Mouse (Mus musculus): ENCODE results near the gene Slc30a3. TPM values are rescaled to one million over a fixed set of nuclear protein-coding genes. Genes with fewer than 3 reads are reported as not detected.

Slc30a3 gene
- polyA plus RNA-seq, 1 experiment from 2014 or later = 46.7 TPM

DNA sequence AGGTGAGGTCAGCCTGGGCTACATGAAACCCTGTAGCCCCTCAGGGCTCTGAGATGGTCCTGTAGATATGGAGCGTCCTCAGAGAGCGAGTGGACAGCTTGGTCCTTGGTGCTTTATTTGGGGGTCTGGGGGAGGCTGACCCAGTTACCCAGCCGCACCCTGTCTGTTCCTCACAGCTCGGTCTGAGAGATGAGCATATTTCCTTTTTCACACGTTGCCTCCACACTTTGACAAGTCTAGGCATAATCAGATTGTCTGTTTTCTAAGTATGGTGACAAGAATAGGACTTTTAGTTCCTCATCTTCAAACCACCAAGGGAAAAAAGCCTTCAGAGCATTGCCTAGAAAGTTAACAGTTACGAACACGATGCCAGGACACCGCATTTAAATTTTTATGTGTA lies 13.1 kb upstream of the Slc30a3 start:
- H3K9ac ChIP-seq = no peak overlapping the region
- no peak overlapping the region for H3K4me3 ChIP-seq
- no peaks in the 10 kb centered on the region for H3K9me3 ChIP-seq
- WGBS = 87% methylated on average over 8 of the region's 8 CpGs
- no peaks in the 10 kb centered on the region for H3K27me3 ChIP-seq
- H3K27ac ChIP-seq (replicated peaks) = no peak overlapping the region
- H3K4me2 ChIP-seq = no peak overlapping the region
- H3K36me3 ChIP-seq = no peaks in the 10 kb centered on the region
- no peaks in the 10 kb centered on the region for H3K4me1 ChIP-seq (replicated peaks)
- ATAC-seq (ENCODE audit: low FRiP score, low read depth) = no peak

DNA sequence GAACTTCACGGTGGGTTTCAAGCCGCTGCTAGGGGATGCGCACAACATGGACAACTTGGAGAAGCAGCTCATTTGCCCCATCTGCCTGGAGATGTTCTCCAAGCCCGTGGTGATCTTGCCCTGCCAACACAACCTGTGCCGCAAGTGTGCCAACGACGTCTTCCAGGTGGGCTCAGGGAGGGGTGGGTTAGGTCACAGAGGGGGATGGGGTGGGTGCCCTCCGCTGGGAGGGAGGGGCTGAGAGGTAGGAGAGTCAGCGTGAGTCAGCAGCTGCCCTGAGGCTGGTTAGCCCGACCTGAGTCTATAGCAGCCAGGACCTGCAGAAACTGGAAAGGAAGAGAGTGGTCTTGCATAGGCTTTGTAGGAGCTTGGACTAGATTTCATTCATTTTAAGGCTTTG lies 8.9 kb upstream of the Slc30a3 start:
- WGBS = 31% methylated on average over 10 of the region's 10 CpGs
- no peak for ATAC-seq (ENCODE audit: low FRiP score, low read depth)

DNA sequence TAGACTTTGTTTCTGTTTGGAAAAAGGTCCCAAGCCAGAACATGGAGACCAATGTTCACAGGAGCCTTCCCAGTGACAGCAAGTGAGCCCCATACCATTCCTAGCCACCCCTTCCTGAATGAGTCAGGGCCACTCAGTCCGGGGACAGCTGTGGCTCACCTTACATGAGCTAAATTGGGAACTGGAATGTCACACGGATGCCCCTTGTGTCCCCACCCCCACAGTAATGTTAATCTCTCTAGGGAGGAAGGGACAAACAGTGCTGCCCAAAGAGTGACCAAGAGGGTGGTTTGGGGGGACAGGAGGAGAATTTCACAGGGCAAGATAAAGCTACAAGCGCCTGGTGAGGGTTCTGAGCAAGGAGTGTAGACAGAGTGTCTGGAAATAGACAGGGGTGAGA lies 8.3 kb upstream of the Slc30a3 start, which contains the start of gene Trim54:
TSS of gene Trim54 (plus strand) at position 359 of the 400 bp plus-strand sequence.
- WGBS = 52% methylated on average over 3 of the region's 3 CpGs
- Histone ChIP-seq H3K4me2 (no peak within 1 kb of the TSS), H3K27me3 (no peaks in the 10 kb centered on the region), H3K4me3 (no peak within 1 kb of the TSS), H3K36me3 (no peaks in the 10 kb centered on the region), H3K27ac (replicated peaks) (no peak within 1 kb of the TSS), H3K4me1 (replicated peaks) (no peaks in the 10 kb centered on the region), H3K9me3 (no peaks in the 10 kb centered on the region), H3K9ac (no peak within 1 kb of the TSS)
- ATAC-seq (ENCODE audit: low FRiP score, low read depth) = no peak

More for the DNA sequence above, 8.9 kb upstream of the Slc30a3 start:
- Histone ChIP-seq H3K9ac (no peak overlapping the region), H3K27me3 (no peaks in the 10 kb centered on the region), H3K4me3 (no peak overlapping the region), H3K27ac (replicated peaks) (no peak overlapping the region), H3K9me3 (no peaks in the 10 kb centered on the region), H3K4me1 (replicated peaks) (no peaks in the 10 kb centered on the region), H3K36me3 (no peaks in the 10 kb centered on the region), H3K4me2 (no peak overlapping the region)

DNA sequence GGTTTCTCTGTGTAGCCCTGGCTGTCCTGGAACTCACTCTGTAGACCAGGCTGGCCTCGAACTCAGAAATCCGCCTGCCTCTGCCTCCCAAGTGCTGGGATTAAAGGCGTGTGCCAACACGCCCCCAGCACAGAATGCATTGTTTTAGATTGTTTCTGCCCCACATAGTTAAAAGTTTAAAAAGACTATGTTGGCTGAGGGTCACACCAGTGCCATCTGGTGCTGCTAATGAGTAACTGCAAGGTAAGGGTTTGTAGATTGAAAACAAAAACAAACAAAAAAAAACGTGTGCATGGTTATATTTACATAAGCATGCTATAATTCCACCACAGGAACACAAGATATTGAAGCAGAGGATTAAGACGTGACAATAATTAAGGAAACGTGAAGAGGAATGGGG lies 2.7 kb upstream of the Slc30a3 start:
- Histone ChIP-seq H3K4me1 (replicated peaks) (no peaks in the 10 kb centered on the region), H3K9ac (no peak overlapping the region), H3K4me3 (no peak overlapping the region), H3K27me3 (no peaks in the 10 kb centered on the region; the same call in 1 of the 2 replicates), H3K27ac (replicated peaks) (no peak overlapping the region), H3K9me3 (no peaks in the 10 kb centered on the region), H3K36me3 (no peaks in the 10 kb centered on the region), H3K4me2 (no peak overlapping the region)
- WGBS = 34% methylated on average over 7 of the region's 7 CpGs
- ATAC-seq (ENCODE audit: low FRiP score, low read depth) = no peak

DNA sequence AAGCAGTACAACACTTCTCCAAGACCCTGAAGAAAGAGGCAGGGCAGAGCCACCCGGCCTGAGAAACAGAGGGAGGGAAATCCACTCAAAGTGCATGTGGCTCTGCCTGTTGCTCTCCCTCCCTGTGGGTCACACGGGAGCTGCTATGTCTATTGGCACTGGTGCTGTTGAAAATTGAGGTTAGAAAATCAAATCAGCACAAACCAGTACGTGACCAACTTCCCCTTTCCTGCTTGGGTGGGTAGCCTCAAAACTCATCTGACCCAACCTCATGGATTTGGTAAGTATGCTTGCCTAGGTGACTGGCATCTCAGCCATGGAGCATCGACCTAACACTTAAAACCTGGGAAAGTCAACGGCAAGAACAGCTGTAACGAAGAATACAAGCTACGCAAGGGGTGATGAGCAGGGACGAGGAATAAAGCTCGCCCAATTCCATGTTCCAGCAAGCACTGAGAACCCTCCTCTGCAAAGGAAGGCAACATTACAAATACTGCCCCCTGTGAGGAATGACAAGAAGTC lies 2.2 kb downstream of the Slc30a3 start, which contains the start of gene Dnajc5g:
TSS of gene Dnajc5g (plus strand) at position 472 of the 522 bp plus-strand sequence.
- Histone ChIP-seq H3K4me3 (no peak within 1 kb of the TSS), H3K27me3 (no peaks in the 10 kb centered on the region; the same call in 1 of the 2 replicates), H3K4me1 (replicated peaks) (no peaks in the 10 kb centered on the region), H3K36me3 (no peaks in the 10 kb centered on the region), H3K4me2 (no peak within 1 kb of the TSS), H3K9me3 (no peaks in the 10 kb centered on the region), H3K27ac (replicated peaks) (no peak within 1 kb of the TSS), H3K9ac (no peak within 1 kb of the TSS)
- ATAC-seq (ENCODE audit: low FRiP score, low read depth) = no peak
- 83% methylated on average over 9 of the region's 9 CpGs for WGBS

DNA sequence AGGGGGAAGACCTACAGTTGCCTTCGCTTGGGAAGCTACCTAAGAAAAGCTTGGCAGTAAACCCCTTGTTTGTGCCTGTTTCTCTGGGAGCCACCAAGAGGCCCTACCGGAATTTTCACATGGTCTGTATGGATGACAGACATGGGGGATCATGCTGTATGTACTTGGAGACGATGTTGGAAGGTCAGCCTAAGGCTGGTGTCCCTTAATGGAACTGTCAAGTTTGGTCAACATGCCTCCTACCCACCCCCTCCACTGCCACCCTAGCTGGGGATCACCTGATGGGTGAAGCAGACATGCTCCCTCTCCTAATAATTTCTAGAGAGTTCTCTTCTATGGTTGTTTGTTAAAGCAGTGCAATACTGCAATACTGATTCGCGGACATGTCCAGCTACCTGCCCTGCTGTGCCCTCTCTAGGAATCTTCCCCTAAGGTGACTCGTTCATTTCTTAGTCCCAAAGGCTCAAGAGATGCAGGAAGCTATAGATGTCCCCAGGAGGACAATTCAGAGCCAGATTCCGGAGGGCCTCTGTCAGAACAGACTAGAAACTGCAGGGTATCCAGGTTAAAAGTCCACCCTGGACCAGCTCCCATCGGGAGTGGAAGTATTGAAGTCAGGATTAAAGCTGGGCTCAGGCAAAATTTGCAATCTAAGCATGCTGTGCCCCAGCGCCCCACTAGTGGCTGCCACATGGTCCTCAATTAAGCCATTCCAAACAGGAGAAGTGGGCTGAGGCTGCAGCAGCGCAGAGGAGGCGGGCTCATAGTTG lies 12.1 kb downstream of the Slc30a3 start:
- WGBS = 27% methylated on average over 11 of the region's 11 CpGs
- Histone ChIP-seq H3K27ac (replicated peaks) (no peak overlapping the region), H3K27me3 (peaks cover 59% of the 10 kb centered on the region), H3K4me2 (peak overlapping the region; percentile 57), H3K9me3 (no peaks in the 10 kb centered on the region), H3K36me3 (no peaks in the 10 kb centered on the region), H3K4me3 (peak overlapping the region; percentile 49), H3K4me1 (replicated peaks) (peaks cover 42% of the 10 kb centered on the region), H3K9ac (no peak overlapping the region)
- ATAC-seq (ENCODE audit: low FRiP score, low read depth) = no peak

DNA sequence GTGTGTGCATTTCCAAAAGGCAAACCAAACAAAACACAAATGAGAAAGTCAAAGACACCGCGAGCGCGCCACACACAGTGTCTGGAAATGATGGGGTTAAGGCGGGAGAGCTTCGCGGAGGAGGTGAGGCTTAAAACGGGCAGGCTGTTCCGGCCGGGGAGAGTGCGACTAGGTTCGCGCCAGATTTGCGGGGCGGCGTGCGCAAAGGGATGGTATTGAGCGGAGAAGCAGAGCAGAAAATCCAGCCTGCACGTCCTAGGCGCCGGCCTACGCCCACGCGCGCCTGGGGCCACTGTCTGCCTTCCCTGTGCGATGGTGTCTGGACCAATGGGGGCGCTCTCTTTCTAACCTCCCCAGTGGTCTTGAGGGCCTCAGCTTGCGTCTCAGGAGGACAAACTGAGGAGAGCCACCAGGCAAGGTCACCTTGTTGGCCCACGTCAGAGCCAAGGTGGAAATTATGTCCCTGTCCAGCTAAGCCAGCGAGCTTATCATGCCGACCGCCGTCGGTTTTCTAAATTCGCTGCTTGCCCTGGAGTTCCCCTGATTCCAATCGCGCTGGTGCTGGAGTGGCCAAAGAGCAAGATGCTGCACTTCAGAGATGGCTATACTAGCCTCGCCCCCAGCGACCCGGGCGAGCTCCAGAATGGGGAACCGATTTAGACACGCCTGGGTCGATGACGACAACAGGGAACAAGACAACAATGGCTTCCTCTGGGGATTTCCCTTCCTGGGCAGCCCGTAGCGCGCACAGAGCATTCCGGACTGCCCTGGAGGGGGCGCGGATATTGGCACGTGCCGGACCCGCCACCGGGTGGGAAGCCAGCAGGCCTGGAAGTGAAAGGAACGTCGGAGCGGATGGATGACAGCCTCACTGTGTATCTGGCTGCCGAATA lies 13.0 kb downstream of the Slc30a3 start:
- no peak for ATAC-seq (ENCODE audit: low FRiP score, low read depth)
- Histone ChIP-seq H3K9me3 (no peaks in the 10 kb centered on the region), H3K27ac (replicated peaks) (no peak overlapping the region), H3K4me3 (peak overlapping the region; percentile 49), H3K4me1 (replicated peaks) (peaks cover 42% of the 10 kb centered on the region), H3K27me3 (peaks cover 67% of the 10 kb centered on the region), H3K36me3 (no peaks in the 10 kb centered on the region), H3K4me2 (peak overlapping the region; percentile 57), H3K9ac (no peak overlapping the region)
- WGBS = under 1% methylated on average over 59 of the region's 59 CpGs

DNA sequence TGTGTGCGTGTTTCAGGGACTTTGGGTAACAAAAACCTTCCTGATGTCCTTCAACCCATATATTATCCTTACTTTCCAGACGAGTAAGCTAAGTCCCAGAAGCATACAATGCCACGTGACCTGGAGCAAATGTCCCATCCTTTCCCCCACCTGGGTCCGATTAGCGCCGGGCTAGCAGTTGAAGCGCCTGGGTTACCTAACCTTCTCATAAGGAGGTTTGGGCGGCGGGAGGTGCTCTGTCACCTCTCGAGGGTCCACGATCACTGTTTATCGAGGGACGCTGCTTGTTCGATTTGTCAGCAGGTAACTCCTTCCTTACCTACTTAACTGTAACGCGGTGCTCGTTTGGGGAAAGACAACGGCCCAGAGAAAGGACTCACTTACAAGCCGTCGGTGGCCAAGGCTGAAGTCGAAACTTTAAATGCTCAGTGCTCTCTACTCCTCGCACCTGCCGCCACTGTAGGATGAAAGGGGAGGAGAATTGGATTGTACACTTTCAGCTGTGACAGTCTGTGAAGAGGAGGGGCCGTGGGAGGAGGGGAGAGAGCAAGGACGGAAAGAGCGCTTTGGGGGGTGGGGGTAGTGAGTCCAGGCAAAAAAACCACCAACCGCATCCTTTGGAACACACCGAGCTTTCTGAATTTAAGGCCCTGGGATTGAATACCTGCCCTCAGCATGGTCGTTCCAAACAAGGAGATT lies 13.8 kb downstream of the Slc30a3 start:
- H3K4me3 ChIP-seq = peak overlapping the region; percentile 49
- peaks cover 42% of the 10 kb centered on the region for H3K4me1 ChIP-seq (replicated peaks)
- H3K4me2 ChIP-seq = peak overlapping the region; percentile 57
- no peaks in the 10 kb centered on the region for H3K36me3 ChIP-seq
- 2% methylated on average over 29 of the region's 29 CpGs for WGBS
- no peak for ATAC-seq (ENCODE audit: low FRiP score, low read depth)
- no peaks in the 10 kb centered on the region for H3K9me3 ChIP-seq
- H3K9ac ChIP-seq = no peak overlapping the region
- peaks cover 69% of the 10 kb centered on the region for H3K27me3 ChIP-seq
- H3K27ac ChIP-seq (replicated peaks) = no peak overlapping the region

DNA sequence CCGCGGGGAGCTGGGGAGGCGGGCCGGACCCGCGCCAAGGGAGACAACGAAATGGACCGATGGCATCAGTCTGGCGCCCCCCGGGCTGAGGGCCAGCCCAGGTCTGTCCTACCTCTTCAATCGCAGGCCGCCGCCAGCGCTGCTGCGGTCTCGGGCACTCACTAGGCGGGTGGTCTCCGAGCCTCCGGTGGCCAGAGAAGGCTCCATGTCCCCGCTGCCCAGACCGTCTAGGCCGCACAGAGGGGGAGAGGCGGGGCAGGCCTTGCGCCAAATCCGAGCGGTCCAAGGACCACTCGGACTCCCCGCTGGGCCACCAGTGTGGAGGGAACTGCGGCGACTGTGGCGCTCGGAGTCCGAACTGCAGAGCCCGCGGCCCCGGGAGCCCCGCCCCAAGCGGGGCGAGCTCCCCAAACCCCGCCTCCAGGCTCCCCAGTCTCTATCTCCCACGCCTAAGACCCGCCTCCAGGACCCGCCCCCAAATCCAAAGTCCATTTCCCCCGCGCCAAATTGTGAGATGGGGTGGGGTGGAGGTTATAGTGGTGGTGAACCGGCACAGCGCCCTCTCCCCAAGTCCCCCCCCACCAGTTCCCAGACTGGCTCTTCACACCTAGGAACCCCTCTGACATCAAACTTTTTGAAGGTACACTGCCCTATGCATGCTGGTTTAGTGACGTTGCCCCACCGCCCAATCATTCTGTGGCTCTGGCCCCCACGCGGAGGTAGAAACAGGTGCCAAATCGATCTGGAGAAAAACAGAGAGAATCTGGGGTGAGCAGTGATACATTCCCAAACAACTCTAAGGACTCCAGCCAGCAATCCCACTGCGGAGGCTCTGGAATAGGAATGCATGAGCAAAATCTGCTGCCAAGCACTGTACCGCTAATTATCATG lies 14.6 kb downstream of the Slc30a3 start:
- H3K36me3 ChIP-seq = no peaks in the 10 kb centered on the region
- under 1% methylated on average over 47 of the region's 54 CpGs for WGBS
- H3K4me2 ChIP-seq = peak overlapping the region; percentile 57
- 0 out of 2 replicates have a peak overlapping the region, but pooled peaks have one; percentile 58 for H3K27ac ChIP-seq (replicated peaks)
- H3K4me1 ChIP-seq (replicated peaks) = peaks cover 42% of the 10 kb centered on the region
- peaks cover 66% of the 10 kb centered on the region for H3K27me3 ChIP-seq
- H3K9me3 ChIP-seq = no peaks in the 10 kb centered on the region
- peak overlapping the region; percentile 53 for H3K9ac ChIP-seq
- peak; percentile 54 for ATAC-seq (ENCODE audit: low FRiP score, low read depth)
- H3K4me3 ChIP-seq = peak overlapping the region; percentile 49

DNA sequence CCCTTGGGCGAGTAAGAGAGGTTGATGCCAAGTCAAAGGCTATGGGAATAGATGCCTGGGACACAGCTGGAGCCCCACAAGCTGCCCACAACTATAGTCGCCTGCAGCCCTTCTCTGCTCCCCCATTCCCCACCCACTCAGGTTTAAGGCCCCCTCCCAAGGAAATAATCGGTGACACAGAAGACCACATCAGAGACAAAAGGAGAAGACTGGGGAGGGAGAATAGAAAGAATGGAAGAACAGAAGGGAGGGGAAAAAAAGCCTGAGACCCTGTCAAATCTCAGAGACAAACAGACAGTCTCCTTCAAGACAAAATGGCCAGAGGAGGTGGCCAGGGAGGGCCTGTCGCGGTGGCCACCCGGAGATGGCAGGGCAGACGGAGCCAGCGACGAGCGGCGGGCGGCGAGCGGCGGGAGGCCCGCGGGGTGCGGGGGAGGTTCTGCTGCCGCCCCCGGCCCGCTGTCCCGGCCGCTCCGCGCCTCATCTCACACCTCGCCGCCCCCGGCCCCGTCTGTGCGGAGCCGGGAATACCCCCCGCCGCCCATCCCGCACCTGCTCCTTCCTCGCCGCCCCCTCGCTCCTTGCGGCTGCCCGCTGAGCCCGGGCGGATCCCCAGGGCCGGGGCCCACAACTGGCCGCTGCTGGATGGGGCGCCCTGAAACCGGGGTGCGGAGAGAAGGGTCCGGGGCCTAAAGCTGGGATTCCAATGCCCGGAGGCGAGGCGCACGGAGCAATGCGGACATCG lies 15.6 kb downstream of the Slc30a3 start:
- H3K4me3 ChIP-seq = peak overlapping the region; percentile 49
- H3K4me2 ChIP-seq = peak overlapping the region; percentile 57
- peak overlapping the region; percentile 53 for H3K9ac ChIP-seq
- 0 out of 2 replicates have a peak, but pooled peaks have one; percentile 17 for ATAC-seq (ENCODE audit: low FRiP score, low read depth)
- H3K9me3 ChIP-seq = no peaks in the 10 kb centered on the region
- peak overlapping the region; percentile 58 for H3K27ac ChIP-seq (replicated peaks)
- H3K4me1 ChIP-seq (replicated peaks) = peaks cover 42% of the 10 kb centered on the region
- WGBS = 2% methylated on average over 46 of the region's 53 CpGs
- peaks cover 60% of the 10 kb centered on the region for H3K27me3 ChIP-seq
- no peaks in the 10 kb centered on the region for H3K36me3 ChIP-seq
